Mouse (Mus musculus): ENCODE data around the gene Exosc10.

GRCm38 (mm10) chr4:148602357-148603120 is 44.3 kb downstream of the Exosc10 start, which contains the start of gene Masp2:
- TF ChIP-seq CTCF (IDR thresholded peaks at IDR 0.05; ENCODE audit: extremely low read depth, insufficient read length, insufficient replicate concordance, low read depth, low read length) (no peak), POLR2A (IDR thresholded peaks at IDR 0.05; ENCODE audit: low read depth, low read length) (no peak)
